Mouse (Mus musculus) heart, postnatal 0 days (tissue): ENCODE measurements around the gene 4430402I18Rik.

ENCODE experiments used
- CTCF ChIP-seq: IDR thresholded peaks from 2 replicates; pipeline ENCODE4 v1.5.1; 2016; ENCODE audit warnings: antibody characterized with exemption, control low read depth, low read depth
- EP300 ChIP-seq: IDR thresholded peaks from 2 replicates; pipeline ENCODE4 v1.6.1; 2016; ENCODE audit warnings: antibody characterized with exemption, low read depth

DNA sequence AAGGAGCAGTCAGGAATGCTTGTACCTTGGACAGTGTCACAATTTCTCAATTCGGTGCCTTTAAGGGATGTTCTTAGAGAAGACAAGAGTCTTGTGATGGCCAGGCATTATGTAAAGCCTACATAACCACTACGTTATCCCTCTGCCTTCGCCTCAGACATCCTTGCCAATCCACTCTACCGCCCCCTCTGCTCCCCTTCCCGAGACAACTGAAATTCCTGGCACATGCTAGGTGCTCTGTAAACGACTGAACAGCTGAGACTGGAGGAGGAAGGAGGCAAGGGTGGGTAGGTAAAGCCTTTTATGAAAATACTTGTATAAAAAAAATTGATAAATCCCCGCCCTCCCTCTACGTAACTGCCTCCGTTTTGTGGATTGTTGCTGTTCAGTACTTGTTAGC is 58.9 kb downstream of the 4430402I18Rik start:
- no peak for TF ChIP-seq CTCF
- TF ChIP-seq EP300 = no peak
